ENCODE assay signal across 8 mouse cellular contexts in the genomic region with DNA sequence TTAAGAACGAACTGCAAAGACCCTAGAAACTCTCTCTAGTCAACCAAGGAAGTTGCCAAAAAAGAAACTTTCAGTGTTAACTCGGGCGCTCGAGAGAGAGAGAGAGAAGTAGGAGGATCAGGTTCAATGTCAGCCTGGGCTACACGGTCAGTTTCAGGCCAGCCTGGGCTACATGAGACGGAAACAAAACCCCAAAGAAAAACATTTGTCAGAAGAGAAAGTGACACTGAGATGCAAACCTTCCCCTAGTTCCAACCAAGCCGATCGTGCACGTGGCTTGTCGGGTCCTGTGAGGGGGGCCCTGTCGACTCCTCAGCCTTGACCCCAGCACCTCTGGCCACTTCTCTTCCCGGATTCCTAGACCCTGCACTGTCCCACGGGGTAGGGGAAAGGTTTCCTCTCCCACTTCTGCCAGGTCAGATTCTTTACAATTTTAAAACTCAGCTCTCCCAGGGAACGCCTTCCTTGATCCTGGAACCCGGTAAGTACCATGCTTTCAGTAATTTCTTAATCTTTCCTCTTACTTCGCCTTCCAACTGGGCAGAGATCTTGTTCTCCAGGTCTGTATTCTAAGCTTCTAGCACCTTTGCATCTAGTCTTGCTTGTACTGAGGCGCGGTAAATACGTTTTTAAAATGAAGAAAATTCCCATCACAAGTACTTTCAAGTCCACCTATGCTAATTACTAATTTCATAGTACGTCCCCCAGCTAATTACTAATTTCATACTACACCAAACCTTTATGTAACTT. TPM values are rescaled to one million over a fixed set of nuclear protein-coding genes. Genes with fewer than 3 reads are reported as not detected.
DNase-seq lines count a peak whose midpoint lies in the region; ATAC-seq and TF ChIP-seq lines count a peak whose summit lies in the region.

A gene (plus strand): TSS at position 273 of the 750 bp plus-strand sequence.

- peak within 1 kb of the TSS; percentile 94 for H3K27ac ChIP-seq in left cerebral cortex, adult 2 months
- peak within 1 kb of the TSS; percentile 88 for H3K27ac ChIP-seq in hindbrain, embryonic 15.5 days (replicated peaks)
- peak within 1 kb of the TSS; percentile 94 for H3K27ac ChIP-seq in liver, postnatal 0 days (ENCODE audit: low read depth)

- peak; percentile 2 for ATAC-seq in activated CD4-positive, CD25-positive, alpha-beta regulatory T cell, adult 4 months
- no peak for ATAC-seq in erythroid progenitor cell, adult 5-6 weeks (replicated peaks; ENCODE audit: low FRiP score, poor library complexity, severe bottlenecking)
- no peak for ATAC-seq in hindbrain, embryonic 15.5 days (ENCODE audit: low FRiP score, low read depth)
- no peak for ATAC-seq in liver, postnatal 0 days

- H3K4me1 ChIP-seq in hindbrain, embryonic 15.5 days (replicated peaks), result peaks cover 43% of the 10 kb centered on the region
- H3K4me1 ChIP-seq in liver, postnatal 0 days (ENCODE audit: insufficient read depth), result peaks cover 42% of the 10 kb centered on the region

- no peak for DNase-seq in left cerebral cortex, adult 2 months (ENCODE audit: extremely low spot score in 1 of 2, low spot score in 2 of 2)
- no peak for DNase-seq in left cerebral cortex, adult 9 months (ENCODE audit: low spot score in 2 of 2)
- DNase-seq in liver, postnatal 0 days, result no peak
- peak; percentile 35 for DNase-seq in thymus, postnatal 25 days
- no peak for DNase-seq in urinary bladder, postnatal 4 days (ENCODE audit: low spot score in 2 of 2)

- intact Hi-C loops in left cerebral cortex, adult 2 months (cut with DNase I), result loop anchor here (1.0 kb wide), 1 partner anchor 14 kb away; no protein-coding TSS in a partner anchor

- H3K4me3 ChIP-seq in left cerebral cortex, adult 2 months, result peak within 1 kb of the TSS; percentile 74
- H3K4me3 ChIP-seq in hindbrain, embryonic 15.5 days, result peak within 1 kb of the TSS; percentile 74
- peak within 1 kb of the TSS; percentile 69 for H3K4me3 ChIP-seq in liver, postnatal 0 days (ENCODE audit: low read depth, low read length)

- peaks cover 15% of the 10 kb centered on the region for H3K27me3 ChIP-seq in hindbrain, embryonic 15.5 days
- H3K27me3 ChIP-seq in liver, postnatal 0 days (ENCODE audit: insufficient read depth, low read length), result no peaks in the 10 kb centered on the region

- H3K9me3 ChIP-seq in hindbrain, embryonic 15.5 days, result no peaks in the 10 kb centered on the region
- no peaks in the 10 kb centered on the region for H3K9me3 ChIP-seq in liver, postnatal 0 days (ENCODE audit: low read length)

- no peaks in the 10 kb centered on the region for H3K36me3 ChIP-seq in hindbrain, embryonic 15.5 days
- peaks cover 5% of the 10 kb centered on the region for H3K36me3 ChIP-seq in liver, postnatal 0 days (replicated peaks; ENCODE audit: insufficient read depth, low read length)

- no peak for TF ChIP-seq CTCF in left cerebral cortex, adult 2 months (IDR thresholded peaks at IDR 0.05)
- TF ChIP-seq CTCF in liver, postnatal 0 days (IDR thresholded peaks at IDR 0.05; ENCODE audit: low read depth), result no peak

- peak within 1 kb of the TSS; percentile 94 for H3K4me2 ChIP-seq in hindbrain, embryonic 15.5 days
- H3K4me2 ChIP-seq in liver, postnatal 0 days (ENCODE audit: low read depth, low read length), result peak within 1 kb of the TSS; percentile 91

- no peak for TF ChIP-seq EP300 in liver, postnatal 0 days (IDR thresholded peaks at IDR 0.05; ENCODE audit: low read depth)

- WGBS in hindbrain, embryonic 15.5 days, result 6% methylated on average over 20 of the region's 20 CpGs
- WGBS in liver, postnatal 0 days (ENCODE audit: insufficient replicate concordance), result 5% methylated on average over 20 of the region's 20 CpGs

- H3K9ac ChIP-seq in hindbrain, embryonic 15.5 days, result peak within 1 kb of the TSS; percentile 78
- peak within 1 kb of the TSS; percentile 90 for H3K9ac ChIP-seq in liver, postnatal 0 days (replicated peaks)

RNA-seq across cellular contexts. Expression of the gene that starts here (rescaled TPM):
- total RNA-seq in left cerebral cortex, adult 2 months (2021), result 10 to 100 TPM; 87.4 to 91.7 TPM
- polyA plus RNA-seq in activated CD4-positive, CD25-positive, alpha-beta regulatory T cell, adult 4 months (2017; shearing (Covaris generic)), result 10 to 100 TPM; 17.6 to 22.8 TPM
- 22.6 and 25.6 TPM in 2 replicates for total RNA-seq in erythroid progenitor cell, adult 5-6 weeks (2015; ENCODE audit: low replicate concordance)
- 22.3 and 26.0 TPM in 2 replicates for total RNA-seq in erythroid progenitor cell, adult 5-6 weeks (2017; ENCODE audit: low replicate concordance)
- polyA plus RNA-seq in hindbrain, embryonic 15.5 days (2015; fragmentation: Nextera tagmentation; extraction: Ambion mirVana), result 25.0 and 28.8 TPM in 2 replicates
- polyA plus RNA-seq in liver, postnatal 0 days (2015; fragmentation: Nextera tagmentation; extraction: Ambion mirVana), result 15.1 TPM in 2 replicates
